Mouse (Mus musculus): ENCODE measurements at regions not wholly inside any gene's neighbourhood (a gene's known extent, or its start where the extent isn't known, plus 50 kb on each side); places are given as distances from the start of the nearest gene placed in this dataset.
A peak's percentile ranks its signal among the peaks of the same experiment; 100 is the strongest.

- DNase-seq (ENCODE audit: low read depth in 2 of 2, low spot score in 2 of 2) = no peak
Observed at GRCm38 (mm10) chr15:96776476-96777075, 77.0 kb upstream of the Slc38a2 start.

- no peak for DNase-seq (ENCODE audit: low read depth in 2 of 2, low spot score in 2 of 2)
Observed at GRCm38 (mm10) chr15:96775129-96775528, 75.6 kb upstream of the Slc38a2 start.

- DNase-seq (ENCODE audit: low read depth in 2 of 2, low spot score in 2 of 2) = no peak
Observed at GRCm38 (mm10) chr15:96774664-96775063, 75.1 kb upstream of the Slc38a2 start.

- no peak for DNase-seq (ENCODE audit: low read depth in 2 of 2, low spot score in 2 of 2)
Observed at GRCm38 (mm10) chr15:96773656-96774055, 74.1 kb upstream of the Slc38a2 start.

- DNase-seq (ENCODE audit: low read depth in 2 of 2, low spot score in 2 of 2) = no peak
Observed at GRCm38 (mm10) chr15:96772701-96773100, 73.2 kb upstream of the Slc38a2 start.

GRCm38 (mm10) chr15:96770786-96771185, 71.3 kb upstream of the Slc38a2 start:
- peak; percentile 32 to 54 for DNase-seq (ENCODE audit: low read depth in 2 of 2, low spot score in 2 of 2)

GRCm38 (mm10) chr15:96770299-96770698, 70.8 kb upstream of the Slc38a2 start:
- no peak for DNase-seq (ENCODE audit: low read depth in 2 of 2, low spot score in 2 of 2)

GRCm38 (mm10) chr15:96769751-96770150, 70.2 kb upstream of the Slc38a2 start:
- DNase-seq (ENCODE audit: low read depth in 2 of 2, low spot score in 2 of 2) = no peak

- DNase-seq (ENCODE audit: low read depth in 2 of 2, low spot score in 2 of 2) = no peak
Observed at GRCm38 (mm10) chr15:96768301-96768993, 68.9 kb upstream of the Slc38a2 start.

- no peak for DNase-seq (ENCODE audit: low read depth in 2 of 2, low spot score in 2 of 2)
Observed at GRCm38 (mm10) chr15:96767188-96767587, 67.7 kb upstream of the Slc38a2 start.

- no peak for DNase-seq (ENCODE audit: low read depth in 2 of 2, low spot score in 2 of 2)
Observed at GRCm38 (mm10) chr15:96766238-96766637, 66.7 kb upstream of the Slc38a2 start.

GRCm38 (mm10) chr15:96763611-96764010, 64.1 kb upstream of the Slc38a2 start:
- DNase-seq (ENCODE audit: low read depth in 2 of 2, low spot score in 2 of 2) = no peak

- no peak for DNase-seq (ENCODE audit: low read depth in 2 of 2, low spot score in 2 of 2)
Observed at GRCm38 (mm10) chr15:96759078-96759995, 59.8 kb upstream of the Slc38a2 start.

GRCm38 (mm10) chr15:96757446-96758198, 58.1 kb upstream of the Slc38a2 start:
- DNase-seq (ENCODE audit: low read depth in 2 of 2, low spot score in 2 of 2) = peak in 1 of 2 experiments; percentile 36

GRCm38 (mm10) chr15:96756456-96756855, 56.9 kb upstream of the Slc38a2 start:
- DNase-seq (ENCODE audit: low read depth in 2 of 2, low spot score in 2 of 2) = no peak

- no peak for DNase-seq (ENCODE audit: low read depth in 2 of 2, low spot score in 2 of 2)
Observed at GRCm38 (mm10) chr15:96755951-96756350, 56.4 kb upstream of the Slc38a2 start.

- DNase-seq (ENCODE audit: low read depth in 2 of 2, low spot score in 2 of 2) = no peak
Observed at GRCm38 (mm10) chr15:96755322-96755942, 55.9 kb upstream of the Slc38a2 start.

GRCm38 (mm10) chr15:96754079-96754478, 54.5 kb upstream of the Slc38a2 start:
- no peak for DNase-seq (ENCODE audit: low read depth in 2 of 2, low spot score in 2 of 2)

GRCm38 (mm10) chr15:96752719-96753118, 53.2 kb upstream of the Slc38a2 start:
- no peak for DNase-seq (ENCODE audit: low read depth in 2 of 2, low spot score in 2 of 2)

- no peak for DNase-seq (ENCODE audit: low read depth in 2 of 2, low spot score in 2 of 2)
Observed at GRCm38 (mm10) chr15:96752062-96752358, 52.5 kb upstream of the Slc38a2 start.
